Mouse (Mus musculus) intestine, postnatal 0 days (tissue): ENCODE measurements around the gene Ssbp3. TPM values are rescaled to one million over a fixed set of nuclear protein-coding genes. Genes with fewer than 3 reads are reported as not detected.

Source experiments
- ATAC-seq: fragments of 200-750 bp; cut with Nextera tagmentation; 2 replicates; pipeline ENCODE4 v1.8.0; 2017; ENCODE audit warnings: mild to moderate bottlenecking, moderate TSS enrichment, moderate library complexity
- H3K27ac ChIP-seq: fragments of 300-500 bp; sonication (generic); 2 replicates; pipeline ENCODE4 v1.5.1; 2014; ENCODE audit warnings: mild to moderate bottlenecking, low read depth, low read length, moderate library complexity
- H3K27me3 ChIP-seq: fragments of 300-500 bp; sonication (generic); replicated peaks from 2 replicates; pipeline ENCODE4 v1.6.1; 2014; ENCODE audit warnings: low read length, mixed read lengths; ENCODE audit not compliant: control insufficient read depth, insufficient read depth
- H3K36me3 ChIP-seq: fragments of 300-500 bp; sonication (generic); 2 replicates; pipeline ENCODE4 v1.6.1; 2014; ENCODE audit warnings: mild to moderate bottlenecking, moderate library complexity; ENCODE audit not compliant: control insufficient read depth, insufficient read depth
- H3K4me1 ChIP-seq: fragments of 300-500 bp; sonication (generic); replicated peaks from 2 replicates; pipeline ENCODE4 v1.6.1; 2014; ENCODE audit warnings: antibody characterized with exemption, low read length, mixed read lengths; ENCODE audit not compliant: control insufficient read depth, insufficient read depth
- H3K4me2 ChIP-seq: fragments of 300-500 bp; sonication (generic); replicated peaks from 2 replicates; pipeline ENCODE4 v1.6.1; 2014; ENCODE audit warnings: low read depth, mild to moderate bottlenecking, moderate library complexity
- H3K4me3 ChIP-seq: fragments of 300-500 bp; sonication (generic); 2 replicates; pipeline ENCODE4 v1.5.1; 2014; ENCODE audit warnings: low read depth, low read length
- H3K9ac ChIP-seq: fragments of 300-500 bp; sonication (generic); 2 replicates; pipeline ENCODE4 v1.6.1; 2014; ENCODE audit warnings: mild to moderate bottlenecking, low read depth, low read length
- H3K9me3 ChIP-seq: fragments of 300-500 bp; sonication (generic); 2 replicates; pipeline ENCODE4 v1.6.1; 2016; ENCODE audit warnings: mixed run types; ENCODE audit not compliant: control insufficient read depth
- CTCF ChIP-seq: sonication (generic); IDR thresholded peaks from 2 replicates; pipeline ENCODE4 v1.5.1; 2016; ENCODE audit warnings: low read depth, mild to moderate bottlenecking, control low read depth, antibody characterized with exemption, moderate library complexity
- WGBS: fragments of 180-500 bp; shearing (Covaris S2); extraction: QIAGEN DNeasy Blood & Tissue Kit; methylation state at CpG from one replicate; pipeline ENCODE4 v1.1.7; 2014; 5-methylcytosine and 5-hydroxymethylcytosine counted together
- polyA plus RNA-seq: library from polyadenylated mRNA; unstranded; fragments of >200 nt; fragmentation: Nextera tagmentation; extraction: Ambion mirVana; gene quantifications from 2 replicates; pipeline ENCODE4 v1.2.1, GENCODE M21; 2015

The Ssbp3 gene
- polyA plus RNA-seq, 1 experiment from 2014 or later: 45.2 TPM

DNA sequence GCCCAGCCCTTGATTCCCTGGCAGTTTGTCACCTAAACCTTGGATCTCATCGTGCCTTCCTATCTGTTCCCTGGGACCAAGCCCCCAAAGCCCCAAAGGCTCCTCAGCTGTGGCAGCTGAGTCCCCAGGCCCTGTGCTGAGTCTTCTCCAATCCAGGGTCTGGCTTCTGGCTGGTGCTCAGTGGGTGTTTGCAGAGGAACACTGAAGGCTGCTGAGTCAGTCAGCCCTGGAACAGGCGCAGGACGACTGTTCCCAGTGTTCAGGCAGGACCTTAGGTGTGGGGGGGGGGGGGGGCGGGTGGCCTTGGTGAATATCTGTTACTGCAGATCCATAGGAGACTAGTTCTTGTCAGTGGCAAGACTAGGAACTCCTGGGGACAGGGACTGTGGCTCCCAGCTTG lies 141.4 kb downstream of the Ssbp3 start:
- whole genome bisulfite sequencing: 58% methylated on average over 4 of the region's 4 CpGs
- TF ChIP-seq CTCF: no peak
- no peak for ATAC-seq

DNA sequence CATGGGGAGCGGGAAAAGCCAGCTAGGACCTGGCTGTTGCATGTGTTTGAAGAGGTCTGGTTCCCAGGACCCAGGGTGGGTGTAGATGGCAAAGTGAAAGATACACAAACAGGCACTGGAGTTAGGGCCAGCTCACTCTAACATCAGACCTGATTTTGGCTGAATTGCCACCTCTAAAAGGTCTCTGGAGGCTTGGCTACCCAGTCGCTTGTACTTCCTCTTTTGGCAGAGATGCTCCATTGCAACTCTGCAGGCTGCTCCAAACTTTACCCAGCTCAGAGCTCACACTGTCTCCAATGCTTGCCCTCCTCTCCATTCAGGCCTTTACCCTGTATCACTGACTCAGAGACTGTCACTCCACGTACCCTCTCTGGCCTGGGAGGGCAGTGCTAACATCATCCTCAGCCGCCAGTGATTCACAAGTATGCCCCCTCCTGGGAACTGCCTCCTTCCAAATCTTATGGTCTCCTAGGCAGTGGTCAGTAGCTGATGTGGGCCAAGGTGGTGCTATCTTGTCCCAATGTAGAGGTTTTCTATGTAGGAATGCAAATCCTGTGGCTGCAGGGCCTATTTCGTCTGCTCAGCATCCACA lies 142.6 kb downstream of the Ssbp3 start:
- Histone ChIP-seq H3K9ac (no peak overlapping the region), H3K27me3 (no peaks in the 10 kb centered on the region), H3K9me3 (no peaks in the 10 kb centered on the region), H3K4me2 (no peak overlapping the region), H3K36me3 (peaks cover 25% of the 10 kb centered on the region), H3K4me3 (no peak overlapping the region), H3K27ac (no peak overlapping the region), H3K4me1 (no peaks in the 10 kb centered on the region)
- TF ChIP-seq CTCF: no peak
- ATAC-seq: no peak
- WGBS: 58% methylated on average over 5 of the region's 5 CpGs

More for the DNA sequence above, 141.4 kb downstream of the Ssbp3 start:
- H3K27ac ChIP-seq: no peak overlapping the region
- H3K9me3 ChIP-seq: no peaks in the 10 kb centered on the region
- no peaks in the 10 kb centered on the region for H3K4me1 ChIP-seq
- H3K36me3 ChIP-seq: peaks cover 24% of the 10 kb centered on the region
- H3K27me3 ChIP-seq: no peaks in the 10 kb centered on the region
- H3K9ac ChIP-seq: no peak overlapping the region
- no peak overlapping the region for H3K4me3 ChIP-seq
- no peak overlapping the region for H3K4me2 ChIP-seq

DNA sequence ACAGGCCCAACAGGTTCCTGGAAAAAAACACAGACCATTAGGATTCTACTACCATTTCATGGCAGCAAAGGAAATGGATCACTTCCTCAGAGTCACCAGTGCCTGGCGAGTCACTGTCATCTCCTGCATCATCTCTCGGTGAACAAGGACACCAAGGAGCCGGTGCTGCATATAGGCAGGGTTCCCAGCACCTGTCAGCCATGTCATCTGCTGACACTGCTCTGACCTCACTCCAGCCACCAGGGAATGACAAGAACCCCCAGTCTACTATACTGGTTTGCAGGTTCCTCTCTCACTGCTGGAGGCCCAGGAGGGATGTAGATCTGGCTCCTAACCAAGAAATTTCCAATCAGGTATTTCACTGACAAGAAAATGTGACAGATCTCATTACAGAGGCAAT lies 145.6 kb downstream of the Ssbp3 start:
- no peak overlapping the region for H3K9ac ChIP-seq
- H3K27me3 ChIP-seq: no peaks in the 10 kb centered on the region
- peaks cover 45% of the 10 kb centered on the region for H3K36me3 ChIP-seq
- WGBS: 80% methylated on average over 3 of the region's 3 CpGs
- no peak for ATAC-seq
- TF ChIP-seq CTCF: no peak
- no peak overlapping the region for H3K27ac ChIP-seq
- H3K9me3 ChIP-seq: no peaks in the 10 kb centered on the region
- no peak overlapping the region for H3K4me3 ChIP-seq
- no peak overlapping the region for H3K4me2 ChIP-seq
- H3K4me1 ChIP-seq: no peaks in the 10 kb centered on the region

DNA sequence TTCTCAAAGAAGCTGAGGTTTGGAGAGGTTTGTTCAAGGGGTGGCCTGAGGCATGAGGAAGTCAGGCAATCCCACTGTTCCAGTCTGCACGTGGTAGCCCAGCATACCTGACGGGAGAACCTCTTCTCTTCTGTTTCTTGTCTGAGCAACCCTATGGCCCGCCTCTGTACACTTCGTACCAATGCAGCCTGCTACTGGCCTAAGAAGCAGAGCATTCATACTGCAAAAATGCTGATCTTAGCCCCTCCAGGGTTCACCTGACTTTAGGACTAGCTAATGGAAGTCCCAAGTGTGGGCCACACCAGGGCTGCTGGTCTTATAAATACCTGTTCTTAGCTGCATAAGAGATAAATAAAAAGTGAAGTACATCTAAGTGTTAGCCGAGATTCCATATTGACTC lies 147.8 kb downstream of the Ssbp3 start:
- Histone ChIP-seq H3K27ac (no peak overlapping the region), H3K9ac (no peak overlapping the region), H3K36me3 (peaks cover 61% of the 10 kb centered on the region), H3K4me3 (no peak overlapping the region), H3K9me3 (no peaks in the 10 kb centered on the region), H3K4me1 (no peaks in the 10 kb centered on the region), H3K27me3 (no peaks in the 10 kb centered on the region), H3K4me2 (no peak overlapping the region)
- no peak for TF ChIP-seq CTCF
- ATAC-seq: no peak
- 84% methylated on average over 5 of the region's 5 CpGs for WGBS

DNA sequence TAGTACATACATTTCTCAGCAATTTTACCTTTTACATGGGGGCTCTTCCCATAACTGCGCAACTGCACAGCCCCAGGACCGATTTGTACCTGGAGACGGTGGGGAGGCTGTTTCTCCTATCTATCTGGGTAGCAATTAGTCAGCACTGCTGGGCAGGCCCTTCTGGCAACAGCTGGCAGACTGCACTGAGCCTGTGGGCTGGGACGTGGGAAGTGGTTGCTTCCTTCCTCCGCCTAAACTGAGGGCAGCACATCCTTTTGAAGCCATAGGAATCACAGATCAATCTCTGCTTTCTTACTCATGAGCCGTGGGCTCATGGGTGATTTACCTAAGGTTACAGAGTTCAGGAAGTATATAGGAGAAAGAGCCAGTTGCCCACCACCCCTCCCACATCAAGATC lies 148.3 kb downstream of the Ssbp3 start:
- no peaks in the 10 kb centered on the region for H3K9me3 ChIP-seq
- no peak for ATAC-seq
- no peaks in the 10 kb centered on the region for H3K27me3 ChIP-seq
- H3K4me3 ChIP-seq: no peak overlapping the region
- no peak overlapping the region for H3K9ac ChIP-seq
- no peak for TF ChIP-seq CTCF
- peaks cover 66% of the 10 kb centered on the region for H3K36me3 ChIP-seq
- WGBS: 72% methylated on average over 6 of the region's 6 CpGs
- no peak overlapping the region for H3K27ac ChIP-seq
- H3K4me2 ChIP-seq: no peak overlapping the region
- no peaks in the 10 kb centered on the region for H3K4me1 ChIP-seq

DNA sequence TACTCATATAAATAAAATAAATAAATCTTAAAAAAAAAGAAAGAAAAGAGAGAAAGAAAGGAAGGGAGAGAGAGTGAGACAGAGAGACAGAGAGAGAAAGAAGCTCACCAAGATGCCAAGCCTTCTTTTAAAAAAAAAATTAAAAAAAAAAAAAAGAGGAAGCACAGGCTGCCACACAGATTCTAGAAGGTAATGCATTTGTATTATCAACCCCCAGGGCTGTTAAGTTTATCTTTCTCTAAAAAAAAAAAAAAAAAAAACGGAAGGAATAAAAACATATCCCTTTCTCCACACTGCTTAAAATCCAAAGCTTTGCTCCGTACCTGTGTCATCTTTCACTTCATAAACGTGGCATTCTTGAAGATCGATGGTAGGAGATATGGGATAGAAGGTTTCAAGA lies 151.1 kb downstream of the Ssbp3 start:
- 95% methylated on average over 4 of the region's 4 CpGs for WGBS
- Histone ChIP-seq H3K9ac (no peak overlapping the region), H3K27me3 (no peaks in the 10 kb centered on the region), H3K4me2 (no peak overlapping the region), H3K9me3 (no peaks in the 10 kb centered on the region), H3K4me1 (no peaks in the 10 kb centered on the region), H3K4me3 (no peak overlapping the region), H3K36me3 (peaks cover 71% of the 10 kb centered on the region), H3K27ac (no peak overlapping the region)
- TF ChIP-seq CTCF: no peak
- ATAC-seq: no peak

DNA sequence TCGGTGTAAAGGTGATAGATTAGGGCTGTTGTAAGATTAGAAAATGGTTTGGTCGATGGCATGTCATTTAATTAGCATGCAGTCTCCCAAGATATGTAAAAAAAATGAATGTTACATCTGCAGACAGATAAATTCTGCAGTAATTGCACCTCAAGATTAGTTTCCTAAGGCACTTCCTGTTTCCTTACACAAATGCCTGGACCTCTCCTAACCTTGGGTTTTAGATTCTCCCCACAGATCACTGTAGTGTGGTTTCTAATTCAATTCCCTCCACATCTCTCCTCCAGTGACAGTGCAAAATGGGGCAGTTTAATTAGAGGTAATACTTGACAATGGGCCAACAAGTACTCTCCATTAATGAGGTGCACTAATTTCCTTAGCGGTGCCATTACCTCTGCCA lies 152.7 kb downstream of the Ssbp3 start:
- H3K27ac ChIP-seq: no peak overlapping the region
- WGBS: 82% methylated on average over 3 of the region's 3 CpGs
- H3K4me1 ChIP-seq: no peaks in the 10 kb centered on the region; the same call in 1 of the 2 replicates
- no peak overlapping the region for H3K9ac ChIP-seq
- H3K36me3 ChIP-seq: peaks cover 56% of the 10 kb centered on the region
- ATAC-seq: no peak
- no peaks in the 10 kb centered on the region for H3K27me3 ChIP-seq
- H3K4me3 ChIP-seq: no peak overlapping the region
- H3K4me2 ChIP-seq: no peak overlapping the region
- no peak for TF ChIP-seq CTCF
- H3K9me3 ChIP-seq: no peaks in the 10 kb centered on the region
